Mouse (Mus musculus) testis, adult 2 months (tissue): ENCODE results near the gene Faap20.

Source experiments
- CTCF ChIP-seq: fragments of 200-500 bp; IDR thresholded peaks from 2 replicates; pipeline ENCODE4 v1.5.1; 2012; ENCODE audit warnings: low read depth, mild to moderate bottlenecking, inconsistent platforms, low read length, moderate library complexity; ENCODE audit not compliant: control insufficient read depth, insufficient read depth, insufficient replicate concordance
- POLR2A ChIP-seq: fragments of 200-500 bp; IDR thresholded peaks from 2 replicates; pipeline ENCODE4 v1.6.1; 2012; ENCODE audit warnings: low read depth, mild to moderate bottlenecking, inconsistent platforms, low read length, moderate library complexity; ENCODE audit not compliant: control insufficient read depth

DNA sequence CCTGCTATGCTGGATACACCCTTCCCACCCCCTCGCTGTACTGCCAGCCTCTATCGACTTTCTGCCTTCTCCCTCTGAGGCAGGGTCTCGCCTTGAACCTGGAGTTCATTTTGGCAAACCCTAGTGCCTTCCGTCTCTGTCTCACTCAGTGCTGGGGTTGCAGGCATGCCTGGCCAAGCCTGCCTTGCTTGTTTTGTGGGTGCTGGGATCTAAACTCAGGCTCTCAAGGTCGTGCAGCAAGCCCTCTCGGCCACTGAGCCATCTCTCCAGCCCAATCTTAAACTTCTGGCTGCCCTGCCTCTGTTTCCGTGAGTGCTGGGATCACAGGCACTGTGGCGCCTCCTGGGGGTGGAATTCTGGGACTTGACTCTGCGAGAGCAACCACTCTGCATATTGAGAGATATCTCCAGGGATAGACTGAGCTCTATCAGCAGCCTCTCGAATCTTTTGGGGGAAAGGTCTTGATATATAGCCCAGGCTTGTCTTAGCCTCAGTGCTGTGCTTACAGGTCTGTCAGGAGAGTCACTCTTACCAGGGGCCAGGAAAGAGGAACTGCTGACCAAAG, 45.5 kb downstream of the Faap20 start:
- TF ChIP-seq CTCF = no peak
- no peak for TF ChIP-seq POLR2A
